Mouse (Mus musculus): Measurements from ENCODE around the gene Gm4763.

- no peak for TF ChIP-seq CTCF (IDR thresholded peaks at IDR 0.05; ENCODE audit: borderline replicate concordance, insufficient read depth, low read depth, low read length)
- no peak for TF ChIP-seq POLR2A (IDR thresholded peaks at IDR 0.05; ENCODE audit: borderline replicate concordance, insufficient read depth, low read length)
Measured at GRCm38 (mm10) chr7:24761161-24761560, 34.5 kb upstream of the Gm4763 start.
